13 mouse cellular contexts compared by ENCODE assay signal in genomic region chr6:54720512-54721251, GRCm38 (mm10). TPM values are rescaled to one million over a fixed set of nuclear protein-coding genes. Genes with fewer than 3 reads are reported as not detected.
DNase-seq lines count a peak whose midpoint lies in the region; ATAC-seq lines count a peak whose summit lies in the region.
"Had no signal": no experiment of that assay in that cellular context is flagged by ENCODE, and none has a peak within 500 bp of the region (broad histone marks: within the 10 kb centered on the region; RNA-seq: fewer than 3 reads in every experiment).

No protein-coding gene starts in this region.

- no peaks in the 10 kb centered on the region for H3K36me3 ChIP-seq in lung, embryonic 16.5 days (ENCODE audit: control insufficient read depth, insufficient read depth, low read length)
- H3K36me3 ChIP-seq: limb, embryonic 10.5 days; lung, embryonic 15.5 days had no signal

- no peaks in the 10 kb centered on the region for H3K27me3 ChIP-seq in lung, embryonic 16.5 days (ENCODE audit: control insufficient read depth, insufficient read depth, low read depth, low read length)
- H3K27me3 ChIP-seq: CH12.LX; lung, embryonic 15.5 days had no signal

- H3K4me1 ChIP-seq in lung, embryonic 16.5 days (replicated peaks; ENCODE audit: control insufficient read depth, insufficient read depth, low read length), result peaks cover 10% of the 10 kb centered on the region

- no peak overlapping the region for H3K9ac ChIP-seq in lung, embryonic 16.5 days (ENCODE audit: low read length)
- H3K9ac ChIP-seq: lung, embryonic 15.5 days had no signal

- 67% methylated on average over 9 of the region's 9 CpGs for WGBS in lung, embryonic 16.5 days

- H3K27ac ChIP-seq in lung, embryonic 16.5 days (ENCODE audit: low read length), result no peak overlapping the region
- H3K27ac ChIP-seq: limb, embryonic 10.5 days; lung, embryonic 15.5 days had no signal

- ATAC-seq in lung, embryonic 16.5 days (ENCODE audit: low read depth), result peak; percentile 43; the same call in 1 of the 2 replicates

- no peak overlapping the region for H3K4me3 ChIP-seq in lung, embryonic 16.5 days (ENCODE audit: low read length)
- H3K4me3 ChIP-seq: limb, embryonic 10.5 days; lung, embryonic 15.5 days had no signal

- H3K4me2 ChIP-seq in lung, embryonic 16.5 days (ENCODE audit: low read depth, low read length), result no peak overlapping the region
- H3K4me2 ChIP-seq: lung, embryonic 15.5 days had no signal

- DNase-seq in heart, adult 11 months, result peak; percentile 87
- no peak for DNase-seq in heart, adult 9 months (ENCODE audit: low spot score in 2 of 2)
- DNase-seq in layer of hippocampus, postnatal 14 days (ENCODE audit: low spot score in 2 of 2), result peak; percentile 25 to 44
- DNase-seq in layer of hippocampus, adult 9-10 months (ENCODE audit: low spot score), result no peak
- peak; percentile 32 to 44 for DNase-seq in adrenal gland, postnatal 36 days
- DNase-seq in left cerebral cortex, adult 9 months (ENCODE audit: low spot score in 2 of 2), result no peak
- DNase-seq: gastrocnemius, postnatal 10 days; right cerebral cortex, adult 18-20 months; thymus, postnatal 36 days had no signal

- no peaks in the 10 kb centered on the region for H3K9me3 ChIP-seq in lung, embryonic 16.5 days (ENCODE audit: control insufficient read depth, low read length)
- H3K9me3 ChIP-seq: limb, embryonic 10.5 days; lung, embryonic 15.5 days had no signal

RNA-seq across cellular contexts. Expression of gene Mturn, which starts 39.3 kb away (rescaled TPM):
- 100 to 1,000 TPM; 164 to 166 TPM for total RNA-seq in layer of hippocampus, postnatal 14 days (2021)
- total RNA-seq in adrenal gland, postnatal 36 days (2021), result 10 to 100 TPM; 12.3 to 19.2 TPM
- 5.0 and 6.4 TPM in 2 replicates for polyA plus RNA-seq in lung, embryonic 16.5 days (2015; fragmentation: Nextera tagmentation; extraction: Ambion mirVana)

Comparison
In these comparisons a context has a peak if more than half of its experiments do, and no peak if none do; other contexts are left out.
1. DNase-seq: peak in heart, adult 11 months (single experiment), layer of hippocampus, postnatal 14 days (2 of 2) and adrenal gland, postnatal 36 days (2 of 2); none in heart, adult 9 months (0 of 2), layer of hippocampus, adult 9-10 months (single experiment) and left cerebral cortex, adult 9 months (0 of 2).
2. RNA of gene Mturn, which starts 39.3 kb away (total RNA-seq): 164 to 166 TPM in layer of hippocampus, postnatal 14 days; 12.3 to 19.2 TPM in adrenal gland, postnatal 36 days; every median in the first group is over 4 times any median in the second.